Mouse (Mus musculus) left cerebral cortex, adult 18-20 months (tissue): Measurements from ENCODE around the gene Mark1. TPM values are rescaled to one million over a fixed set of nuclear protein-coding genes. Genes with fewer than 3 reads are reported as not detected.

Source experiments
- DNase-seq, 2 experiments: peaks; one replicate each; pipeline ENCODE4 v3.0.0; 2021 to 2022; ENCODE audit warnings: low spot score in 2 of 2, mixed read lengths in 1 of 2
- total RNA-seq, 2 experiments: library from RNA; stranded (reverse); gene quantifications; 2 replicates each; pipeline ENCODE4 v1.2.3; 2021

The Mark1 gene
- total RNA-seq, 2 experiments from 2014 or later = 80.9 to 92.4 TPM

DNA sequence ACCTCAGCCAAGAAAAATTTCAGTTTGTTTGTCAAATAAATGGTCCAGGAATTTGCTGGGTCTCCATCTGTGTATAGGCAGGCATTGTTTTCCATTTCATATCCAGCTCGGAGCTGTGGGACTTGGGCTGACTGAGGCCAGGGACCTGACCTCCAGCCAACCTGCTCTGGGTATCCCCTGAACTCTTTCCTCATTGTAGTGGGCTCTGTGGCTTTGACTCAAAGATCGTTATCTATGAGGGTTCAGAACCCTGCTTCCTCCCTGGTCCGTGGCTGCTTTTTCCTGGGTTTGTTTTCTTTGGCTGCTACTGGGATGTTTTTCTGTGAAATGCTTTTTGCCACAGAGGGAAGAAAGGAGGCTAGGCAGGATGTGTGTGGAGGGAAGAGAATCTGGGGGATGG, 145.4 kb downstream of the Mark1 start:
- no peak for DNase-seq

GRCm38 (mm10) chr1:184853339-184853738, 146.0 kb downstream of the Mark1 start:
- DNase-seq = peak; percentile 69 to 75

- DNase-seq = peak; percentile 81 to 84
These were observed 147.4 kb downstream of the Mark1 start for GRCm38 (mm10) chr1:184851741-184852618.

- DNase-seq = no peak
These were observed 148.2 kb downstream of the Mark1 start for GRCm38 (mm10) chr1:184851166-184851565.

DNA sequence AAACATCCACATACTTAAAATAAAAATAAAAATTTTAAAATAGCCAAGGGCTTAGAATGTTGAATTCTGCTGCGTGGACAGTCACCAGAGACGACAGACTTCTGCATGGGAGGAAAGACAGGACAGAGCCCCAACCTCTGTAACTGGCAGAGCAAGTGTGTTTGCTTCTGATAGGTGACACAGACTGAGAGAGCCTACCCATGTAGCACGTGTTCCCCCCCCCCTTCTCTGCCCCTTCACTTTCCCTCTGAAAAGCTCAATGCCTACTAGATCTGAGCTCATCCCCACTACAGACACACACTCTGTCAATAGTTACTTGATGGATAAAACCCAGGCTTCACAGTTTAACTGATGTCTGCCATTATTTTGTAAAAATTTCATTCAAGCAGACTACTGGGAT, 152.4 kb downstream of the Mark1 start:
- DNase-seq = no peak

Other genes with a start within 250 kb of the Mark1 start
- gene Marc1, start 188.3 kb downstream of the Mark1 start, total RNA-seq = under 1 TPM in 1 of 2 experiments, not detected in 1; 0.16 TPM
- 100 to 1,000 TPM; 150 to 175 TPM for gene Marc2, start 153.1 kb downstream of the Mark1 start, total RNA-seq
- gene C130074G19Rik, start 116.4 kb downstream of the Mark1 start, total RNA-seq = 10 to 100 TPM; 41.9 to 50.0 TPM
- gene Rab3gap2, start 204.5 kb upstream of the Mark1 start, total RNA-seq = 10 to 100 TPM; 78.9 TPM